Mouse (Mus musculus) liver, embryonic 11.5 days (tissue): Measurements from ENCODE around the gene Mrpl43. TPM values are rescaled to one million over a fixed set of nuclear protein-coding genes. Genes with fewer than 3 reads are reported as not detected.

Experiments
- ATAC-seq: fragments of 200-750 bp; cut with Nextera tagmentation; replicated peaks from 2 replicates; pipeline ENCODE4 v1.8.0; 2017; ENCODE audit warnings: moderate number of reproducible peaks, mild to moderate bottlenecking, moderate TSS enrichment, moderate library complexity; ENCODE audit not compliant: low FRiP score
- DNase-seq: peaks from one replicate; pipeline ENCODE4 v3.0.0-alpha.2; 2017; ENCODE audit warnings: low spot score
- H3K27ac ChIP-seq: fragments of 300-500 bp; sonication (generic); 2 replicates; pipeline ENCODE4 v1.5.1; 2014; ENCODE audit warnings: mild to moderate bottlenecking, low read depth, low read length, control low read depth
- H3K27me3 ChIP-seq: fragments of 300-500 bp; sonication (generic); replicated peaks from 2 replicates; pipeline ENCODE4 v1.6.1; 2014; ENCODE audit warnings: low read length, mixed read lengths; ENCODE audit not compliant: control insufficient read depth, insufficient read depth
- H3K36me3 ChIP-seq: fragments of 300-500 bp; sonication (generic); 2 replicates; pipeline ENCODE4 v1.6.1; 2014; ENCODE audit warnings: mild to moderate bottlenecking, low read length, moderate library complexity, mixed read lengths; ENCODE audit not compliant: control insufficient read depth, insufficient read depth
- H3K4me1 ChIP-seq: fragments of 300-500 bp; sonication (generic); replicated peaks from 2 replicates; pipeline ENCODE4 v1.6.1; 2014; ENCODE audit warnings: low read length, mixed read lengths; ENCODE audit not compliant: control insufficient read depth, insufficient read depth
- H3K4me2 ChIP-seq: fragments of 300-500 bp; sonication (generic); 2 replicates; pipeline ENCODE4 v1.6.1; 2014; ENCODE audit warnings: mild to moderate bottlenecking, control low read depth, moderate library complexity
- H3K4me3 ChIP-seq: fragments of 300-500 bp; sonication (generic); 2 replicates; pipeline ENCODE4 v1.5.1; 2014; ENCODE audit warnings: low read depth, low read length, control low read depth
- H3K9ac ChIP-seq: fragments of 300-500 bp; sonication (generic); 2 replicates; pipeline ENCODE4 v1.6.1; 2014; ENCODE audit warnings: low read depth, low read length, control low read depth
- H3K9me3 ChIP-seq: fragments of 300-500 bp; sonication (generic); 2 replicates; pipeline ENCODE4 v1.6.1; 2016; ENCODE audit warnings: low read length, inconsistent platforms, mixed read lengths; ENCODE audit not compliant: control insufficient read depth
- WGBS: fragments of 180-500 bp; shearing (Covaris S2); extraction: QIAGEN DNeasy Blood & Tissue Kit; methylation state at CpG from one replicate; pipeline ENCODE4 v1.1.7; 2014; 5-methylcytosine and 5-hydroxymethylcytosine counted together
- polyA plus RNA-seq: library from polyadenylated mRNA; unstranded; fragments of >200 nt; fragmentation: Nextera tagmentation; extraction: Ambion mirVana; gene quantifications from 2 replicates; pipeline ENCODE4 v1.2.1, GENCODE M21; 2014

The Mrpl43 gene
- polyA plus RNA-seq, 1 experiment from 2014 or later = 65.3 TPM

- peaks cover 41% of the 10 kb centered on the region for H3K36me3 ChIP-seq
- WGBS = 29% methylated on average over 17 of the region's 17 CpGs
These were observed 779 bp upstream of the Mrpl43 start for GRCm38 (mm10) chr19:45007021-45007420.

DNA sequence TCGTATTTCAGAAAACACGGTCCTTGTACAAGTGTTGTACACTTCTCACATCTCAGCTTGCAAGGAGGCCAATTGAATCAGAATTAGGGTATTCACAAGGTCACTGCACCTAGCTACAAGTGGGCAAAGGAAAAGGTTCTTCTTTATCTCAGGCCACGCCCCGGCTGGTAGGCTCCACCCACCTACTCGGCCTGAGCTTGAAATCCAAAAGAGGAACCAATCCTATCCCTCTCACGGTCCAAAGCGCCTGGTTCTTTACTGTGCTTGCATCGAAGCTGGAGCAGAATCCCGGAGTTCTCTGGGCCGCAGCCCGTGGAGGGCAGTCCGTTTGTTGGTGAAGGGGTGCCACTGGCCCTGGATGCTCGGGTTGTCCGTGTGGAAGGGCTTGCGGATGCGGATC lies 798 bp downstream of the Mrpl43 start, which contains the start of gene Twnk:
Gene Twnk, plus strand, starts transcription at position 220 of the 400 bp plus-strand sequence.
- Histone ChIP-seq H3K27me3 (no peaks in the 10 kb centered on the region), H3K4me1 (peaks cover 20% of the 10 kb centered on the region), H3K4me3 (peak within 1 kb of the TSS; percentile 96), H3K9me3 (no peaks in the 10 kb centered on the region), H3K4me2 (peak within 1 kb of the TSS; percentile 87), H3K9ac (peak within 1 kb of the TSS; percentile 82), H3K36me3 (peaks cover 35% of the 10 kb centered on the region), H3K27ac (peak within 1 kb of the TSS; percentile 63)
- ATAC-seq = peak; percentile 47; the same call in 1 of the 2 replicates
- peak; percentile 76 for DNase-seq
- 9% methylated on average over 16 of the region's 16 CpGs for WGBS

More at GRCm38 (mm10) chr19:45007021-45007420, 779 bp upstream of the Mrpl43 start:
- DNase-seq (no peak), ATAC-seq (no peak)
- Histone ChIP-seq H3K27me3 (no peaks in the 10 kb centered on the region), H3K4me2 (peak overlapping the region; percentile 87), H3K9me3 (no peaks in the 10 kb centered on the region), H3K27ac (peak overlapping the region; percentile 55; the same call in 1 of the 2 replicates), H3K4me3 (peak overlapping the region; percentile 96), H3K9ac (peak overlapping the region; percentile 82), H3K4me1 (peaks cover 20% of the 10 kb centered on the region)

DNA sequence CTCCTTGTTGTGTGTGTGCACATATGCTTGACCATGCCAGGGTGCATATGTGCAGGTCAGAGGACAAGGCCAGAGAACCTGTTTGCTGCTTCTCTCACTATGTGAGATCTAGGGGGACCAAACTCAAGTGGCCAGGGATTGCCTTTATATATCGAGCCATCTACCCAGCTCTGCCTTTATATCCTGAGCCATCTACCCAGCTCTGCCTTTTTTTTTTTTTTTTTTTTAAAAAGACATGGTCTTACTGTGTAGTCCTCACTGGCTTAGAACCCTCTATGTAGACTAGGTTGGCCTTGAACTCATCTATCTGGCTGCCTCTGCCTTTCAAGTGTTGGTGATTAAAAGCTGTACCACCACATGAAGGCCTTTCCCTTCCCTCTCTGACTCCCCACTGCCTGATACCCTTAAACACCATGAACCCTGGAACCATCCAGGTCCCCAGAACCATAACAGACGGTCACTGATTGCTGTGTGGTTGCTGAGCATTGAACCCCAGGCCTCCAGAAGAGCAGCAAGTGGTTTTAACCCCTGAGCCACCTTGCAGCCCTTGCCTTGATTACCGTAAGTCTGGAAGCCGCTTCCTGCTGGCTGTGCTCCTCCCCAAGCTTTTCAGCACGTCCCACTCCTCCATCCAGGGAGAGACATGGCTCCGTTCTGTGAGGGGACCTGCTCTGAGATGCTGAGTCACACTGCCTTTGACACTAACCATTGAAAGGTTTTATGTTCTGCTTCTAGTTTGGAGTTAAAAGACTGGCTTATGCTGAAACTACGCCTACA lies 2.3 kb downstream of the Mrpl43 start:
- no peak for DNase-seq
- H3K4me3 ChIP-seq = no peak overlapping the region
- no peaks in the 10 kb centered on the region for H3K27me3 ChIP-seq
- 91% methylated on average over 7 of the region's 7 CpGs for WGBS
- H3K4me1 ChIP-seq = peaks cover 20% of the 10 kb centered on the region
- H3K27ac ChIP-seq = no peak overlapping the region
- no peaks in the 10 kb centered on the region for H3K9me3 ChIP-seq
- peaks cover 27% of the 10 kb centered on the region for H3K36me3 ChIP-seq
- no peak for ATAC-seq
- no peak overlapping the region for H3K9ac ChIP-seq
- no peak overlapping the region for H3K4me2 ChIP-seq

DNA sequence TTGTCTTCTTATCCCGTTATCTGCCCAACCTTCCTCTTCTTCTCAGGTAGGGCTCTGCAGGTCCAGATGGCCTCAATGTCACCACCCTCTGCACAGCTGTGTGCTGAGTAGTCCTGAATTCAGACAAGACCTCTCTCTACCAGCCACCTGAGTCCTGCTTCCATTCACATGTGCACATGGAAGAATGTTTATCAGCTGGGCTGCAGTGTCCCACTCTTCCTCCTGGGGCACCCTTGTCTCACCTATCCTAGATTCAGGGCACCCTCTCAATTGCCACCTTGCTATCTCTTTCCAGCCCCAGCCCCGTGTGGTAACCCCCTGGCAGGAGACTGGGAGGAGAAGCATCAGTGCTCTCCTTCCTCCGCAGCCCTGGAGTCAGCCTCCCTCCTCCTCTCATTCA lies 3.9 kb downstream of the Mrpl43 start:
- peaks cover 11% of the 10 kb centered on the region for H3K4me1 ChIP-seq
- H3K4me3 ChIP-seq = no peak overlapping the region
- H3K9me3 ChIP-seq = no peaks in the 10 kb centered on the region
- no peak overlapping the region for H3K27ac ChIP-seq
- no peaks in the 10 kb centered on the region for H3K27me3 ChIP-seq
- peaks cover 16% of the 10 kb centered on the region for H3K36me3 ChIP-seq
- DNase-seq (no peak), ATAC-seq (no peak)
- no peak overlapping the region for H3K9ac ChIP-seq
- WGBS = 62% methylated on average over 3 of the region's 3 CpGs
- no peak overlapping the region for H3K4me2 ChIP-seq

- Histone ChIP-seq H3K27ac (no peak overlapping the region), H3K27me3 (no peaks in the 10 kb centered on the region)
- no peak for DNase-seq
These were observed 6.6 kb downstream of the Mrpl43 start for GRCm38 (mm10) chr19:44999647-45000046.

DNA sequence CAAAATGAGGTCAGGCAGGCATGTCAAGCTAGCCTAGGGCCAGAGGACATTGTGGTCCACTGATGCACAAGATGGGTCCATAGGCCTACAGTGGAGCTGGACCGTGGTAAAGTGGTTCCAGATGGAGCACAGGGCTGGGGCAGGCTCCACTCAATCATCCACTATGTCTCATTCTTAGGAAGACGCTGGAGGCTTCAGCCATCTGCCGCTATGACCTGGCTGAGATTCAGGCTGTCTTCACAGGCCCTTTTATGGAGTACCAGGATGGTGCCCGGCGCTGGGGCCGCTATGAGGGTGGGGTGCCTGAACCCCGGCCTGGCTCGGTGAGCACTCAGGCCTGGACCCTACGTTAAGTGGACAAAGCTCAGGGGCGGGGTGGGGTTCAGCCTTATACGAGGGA lies 8.5 kb downstream of the Mrpl43 start:
- peaks cover 8% of the 10 kb centered on the region; the same call in 1 of the 2 replicates for H3K36me3 ChIP-seq
- H3K4me2 ChIP-seq = no peak overlapping the region
- H3K4me1 ChIP-seq = peaks cover 3% of the 10 kb centered on the region; the same call in 1 of the 2 replicates
- no peak overlapping the region for H3K9ac ChIP-seq
- H3K27ac ChIP-seq = no peak overlapping the region
- ATAC-seq = no peak
- H3K9me3 ChIP-seq = no peaks in the 10 kb centered on the region
- WGBS = 83% methylated on average over 11 of the region's 11 CpGs
- no peaks in the 10 kb centered on the region for H3K27me3 ChIP-seq
- H3K4me3 ChIP-seq = no peak overlapping the region
- DNase-seq = no peak

More at GRCm38 (mm10) chr19:44999647-45000046, 6.6 kb downstream of the Mrpl43 start:
- Histone ChIP-seq H3K4me3 (no peak overlapping the region), H3K9me3 (no peaks in the 10 kb centered on the region), H3K9ac (no peak overlapping the region), H3K4me1 (peaks cover 3% of the 10 kb centered on the region; the same call in 1 of the 2 replicates), H3K4me2 (no peak overlapping the region), H3K36me3 (peaks cover 14% of the 10 kb centered on the region; the same call in 1 of the 2 replicates)
- WGBS = 84% methylated on average over 8 of the region's 8 CpGs
- ATAC-seq = no peak

DNA sequence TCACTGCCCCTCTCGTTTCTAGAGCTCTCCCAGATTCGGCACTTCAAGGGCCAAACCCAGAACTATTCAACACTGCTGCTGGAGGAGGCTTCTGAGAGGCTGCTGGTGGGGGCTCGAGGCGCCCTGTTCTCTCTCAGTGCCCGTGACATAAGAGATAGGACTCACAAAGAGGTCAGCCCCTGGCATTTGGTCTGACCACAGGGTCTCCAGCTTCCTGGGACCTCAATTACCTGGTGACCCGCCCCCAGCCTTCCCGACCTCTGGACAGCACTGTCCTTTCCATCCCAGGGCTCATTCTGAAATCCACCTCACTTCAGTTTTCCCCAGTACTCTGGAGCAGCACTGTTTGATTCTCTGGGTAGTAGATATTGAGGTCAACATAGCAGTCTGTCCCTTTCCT lies 13.5 kb downstream of the Mrpl43 start:
- H3K4me1 ChIP-seq = peaks cover 13% of the 10 kb centered on the region
- H3K36me3 ChIP-seq = no peaks in the 10 kb centered on the region; the same call in 1 of the 2 replicates
- WGBS = 49% methylated on average over 7 of the region's 7 CpGs
- no peak overlapping the region for H3K9ac ChIP-seq
- peaks cover 19% of the 10 kb centered on the region for H3K27me3 ChIP-seq
- no peaks in the 10 kb centered on the region for H3K9me3 ChIP-seq
- H3K4me2 ChIP-seq = no peak overlapping the region
- H3K4me3 ChIP-seq = no peak overlapping the region
- DNase-seq = no peak
- ATAC-seq = no peak
- H3K27ac ChIP-seq = no peak overlapping the region

GRCm38 (mm10) chr19:44992246-44992645 lies 14.0 kb downstream of the Mrpl43 start:
- no peak overlapping the region for H3K9ac ChIP-seq
- no peak overlapping the region for H3K4me3 ChIP-seq
- peaks cover 19% of the 10 kb centered on the region for H3K27me3 ChIP-seq
- H3K9me3 ChIP-seq = no peaks in the 10 kb centered on the region
- ATAC-seq (no peak), DNase-seq (peak; percentile 30)
- H3K27ac ChIP-seq = no peak overlapping the region
- no peaks in the 10 kb centered on the region; the same call in 1 of the 2 replicates for H3K36me3 ChIP-seq
- WGBS = 27% methylated on average over 7 of the region's 7 CpGs
- H3K4me2 ChIP-seq = no peak overlapping the region
- peaks cover 13% of the 10 kb centered on the region for H3K4me1 ChIP-seq
